Mouse (Mus musculus): ENCODE data around the gene Gm10662.
"Not testable (repeated sequence)": the region's sequence is repeated elsewhere in the genome, so short reads cannot be mapped to it uniquely, and the experiment has no call there.

Gm10662 gene

GRCm38 (mm10) chr7:23144380-23144779, at the start of gene Gm10662:
TSS of gene Gm10662 (minus strand) at chr7:23144480.
- not testable (repeated sequence) for DNase-seq (ENCODE audit: low spot score)

- not testable (repeated sequence) for DNase-seq (ENCODE audit: low spot score)
Observed at GRCm38 (mm10) chr7:23163505-23163904, 19.2 kb upstream of the Gm10662 start.

All from embryo, embryonic 10 days (tissue).